Mouse (Mus musculus): ENCODE results near the gene Gm28230. TPM values are rescaled to one million over a fixed set of nuclear protein-coding genes. Genes with fewer than 3 reads are reported as not detected.

Gene Gm28230
- polyA plus RNA-seq (2015; fragmentation: Nextera tagmentation; extraction: Ambion mirVana): not detected in 2 replicates

DNA sequence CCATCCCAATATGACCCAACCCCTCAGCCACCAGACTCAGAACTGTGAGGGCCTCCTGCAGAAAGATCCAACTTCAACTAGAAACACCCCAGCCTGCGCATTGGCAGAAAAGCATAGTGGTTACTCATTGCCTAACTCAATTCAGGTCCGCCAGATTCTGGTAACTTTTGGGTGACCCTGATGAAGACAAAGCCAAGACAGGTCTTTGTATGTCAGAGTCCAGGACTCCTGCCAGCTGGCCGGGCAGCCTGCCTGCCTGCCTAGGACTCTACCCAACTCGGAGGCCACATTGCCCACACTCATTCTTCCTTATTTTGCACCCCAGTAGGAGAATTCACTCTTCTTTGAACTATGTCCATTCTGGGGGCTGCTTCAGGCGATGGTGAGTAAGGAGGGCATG, at the start of gene Gm28230:
Gene Gm28230, plus strand, starts transcription at position 178 of the 400 bp plus-strand sequence.

DNA sequence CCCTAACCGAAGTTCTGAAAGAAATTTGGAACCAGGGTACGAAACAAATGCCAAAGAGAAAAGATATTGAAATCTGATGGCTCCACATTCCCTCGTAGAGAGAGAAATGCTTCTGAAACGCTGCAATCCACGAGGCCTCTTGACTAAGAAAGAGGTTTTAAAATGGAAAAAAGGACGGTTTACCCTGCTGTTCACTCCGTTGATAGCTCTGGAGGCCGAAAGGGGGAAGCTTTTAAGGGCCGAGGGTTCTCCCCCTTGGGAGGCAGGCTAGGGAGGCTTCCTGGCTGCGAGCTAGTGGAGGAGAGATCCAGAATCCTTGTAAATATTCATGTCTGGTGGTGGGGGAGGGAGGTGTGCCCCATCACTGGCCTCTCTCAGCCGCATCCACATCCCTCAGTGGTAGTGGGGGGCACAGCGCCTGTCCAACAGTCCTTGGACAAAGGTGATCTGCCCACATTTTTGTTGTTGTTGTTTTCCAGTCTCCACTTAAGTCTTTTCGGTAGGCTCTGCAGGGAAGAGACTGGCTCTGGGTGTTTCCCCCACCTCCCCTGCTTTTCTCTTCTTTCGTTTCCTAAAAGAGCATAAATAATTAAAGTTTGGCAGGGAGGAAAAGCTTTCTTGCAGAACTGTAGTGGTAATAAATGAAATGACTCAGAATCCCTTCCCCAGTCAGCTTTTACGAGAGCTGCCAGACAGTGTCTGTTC, 47.5 kb upstream of the Gm28230 start, which contains the start of gene Hoxd11:
Gene Hoxd11, plus strand, starts transcription at position 667 of the 705 bp plus-strand sequence.

DNA sequence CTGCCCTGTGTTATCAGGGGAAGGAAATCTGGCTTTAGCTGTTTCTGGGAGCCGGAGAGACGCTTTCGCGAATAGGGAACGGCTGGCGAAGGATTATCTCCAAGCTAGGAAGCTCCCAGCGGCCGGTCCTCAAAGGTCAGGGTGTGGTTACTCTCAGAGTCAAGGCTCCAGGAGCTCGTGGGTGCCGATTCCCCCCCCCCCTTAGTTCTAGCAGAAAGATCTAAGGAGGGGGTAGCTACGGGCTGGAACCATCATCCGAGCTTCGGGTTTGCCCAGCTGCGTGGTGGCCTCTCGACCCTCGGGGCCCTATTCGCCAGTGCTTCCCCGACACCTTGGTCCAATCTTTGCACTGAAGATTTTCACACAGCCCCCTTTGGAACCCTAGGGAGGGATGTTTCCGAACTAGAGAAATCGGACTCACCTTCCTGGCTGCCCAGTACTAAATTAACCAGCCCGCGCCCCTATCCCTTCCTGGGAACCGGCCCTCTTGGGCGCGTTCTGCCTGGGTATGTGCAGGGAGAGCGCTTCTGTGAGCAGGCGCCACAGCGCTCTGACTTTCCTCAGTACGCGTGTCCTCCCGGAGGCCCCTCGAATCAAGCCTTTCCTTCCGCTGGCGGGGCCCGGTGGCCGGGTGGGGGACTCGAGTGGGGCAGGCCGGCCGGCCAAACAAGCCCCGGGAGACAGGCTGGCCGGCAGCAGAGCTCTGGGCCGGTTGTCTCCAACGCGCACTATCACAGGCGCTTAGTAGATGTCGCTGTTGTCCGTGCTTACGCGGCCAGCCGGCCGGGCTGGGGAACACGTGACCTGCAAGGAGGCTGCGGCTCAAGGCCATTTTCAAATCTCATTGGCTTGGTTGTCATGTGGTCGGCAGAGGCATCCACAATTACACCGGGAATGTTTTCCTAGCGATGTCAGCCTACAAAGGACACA, 35.2 kb upstream of the Gm28230 start, which contains the start of gene Hoxd10:
Gene Hoxd10, plus strand, starts transcription at position 903 of the 930 bp plus-strand sequence.

DNA sequence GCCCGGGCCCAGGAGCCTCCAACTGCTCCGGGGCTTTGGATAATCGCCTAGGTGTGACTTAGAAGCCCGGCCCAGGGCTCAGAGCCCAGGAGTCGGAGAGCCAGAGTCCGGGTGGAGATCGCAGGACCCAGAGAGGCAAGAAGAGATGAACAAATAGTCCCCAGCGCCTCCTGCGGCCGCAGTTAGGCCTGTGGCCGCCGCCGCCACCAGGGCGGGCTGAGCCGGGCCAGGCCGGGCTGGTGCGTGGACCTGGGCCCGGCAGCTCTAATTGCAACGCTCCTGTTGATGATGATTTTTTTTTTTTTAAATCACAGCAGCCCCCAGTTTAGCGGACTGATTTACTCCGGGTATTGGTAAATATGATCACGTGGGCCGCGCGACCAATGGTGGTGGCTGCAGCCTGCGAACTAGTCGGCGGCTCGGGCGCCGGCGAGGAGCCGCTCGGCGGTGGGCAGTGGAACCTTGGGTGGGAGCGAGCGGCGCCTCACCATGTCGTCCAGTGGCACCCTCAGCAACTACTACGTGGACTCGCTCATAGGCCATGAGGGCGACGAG, 28.9 kb upstream of the Gm28230 start, which contains the start of gene Hoxd9:
Gene Hoxd9, plus strand, starts transcription at position 161 of the 555 bp plus-strand sequence.

DNA sequence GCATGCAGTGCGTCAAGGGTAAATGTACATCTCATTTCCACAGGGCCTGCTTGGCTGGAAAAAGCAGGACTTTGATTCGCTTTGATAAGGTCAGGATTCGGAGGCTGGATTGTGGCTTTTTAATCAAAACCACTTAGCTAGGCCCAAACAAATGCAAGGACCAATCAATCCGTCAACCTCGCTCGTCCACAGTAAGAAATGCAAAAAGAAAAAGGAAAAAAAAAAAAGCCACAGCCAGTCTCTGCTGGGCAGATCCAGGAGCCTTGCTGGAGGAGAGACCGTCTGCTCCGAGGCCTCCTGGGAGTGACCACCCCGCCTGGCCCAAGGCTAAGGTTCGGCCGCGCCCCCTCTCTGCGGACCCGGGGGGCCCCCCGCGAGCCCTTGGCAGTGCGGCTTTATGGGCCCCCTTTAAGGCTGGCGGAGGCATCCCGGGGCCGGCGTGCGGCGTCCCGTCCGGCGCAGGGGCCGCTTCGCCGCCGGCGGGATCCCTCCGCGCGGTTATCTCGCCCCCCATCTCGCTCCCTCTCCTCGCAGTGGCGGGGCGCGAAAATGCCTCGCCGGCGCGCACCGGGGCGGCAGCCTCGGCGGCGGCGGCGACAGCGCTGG, 22.0 kb upstream of the Gm28230 start, which contains the start of gene Hoxd8:
Gene Hoxd8, plus strand, starts transcription at position 223 of the 606 bp plus-strand sequence.

DNA sequence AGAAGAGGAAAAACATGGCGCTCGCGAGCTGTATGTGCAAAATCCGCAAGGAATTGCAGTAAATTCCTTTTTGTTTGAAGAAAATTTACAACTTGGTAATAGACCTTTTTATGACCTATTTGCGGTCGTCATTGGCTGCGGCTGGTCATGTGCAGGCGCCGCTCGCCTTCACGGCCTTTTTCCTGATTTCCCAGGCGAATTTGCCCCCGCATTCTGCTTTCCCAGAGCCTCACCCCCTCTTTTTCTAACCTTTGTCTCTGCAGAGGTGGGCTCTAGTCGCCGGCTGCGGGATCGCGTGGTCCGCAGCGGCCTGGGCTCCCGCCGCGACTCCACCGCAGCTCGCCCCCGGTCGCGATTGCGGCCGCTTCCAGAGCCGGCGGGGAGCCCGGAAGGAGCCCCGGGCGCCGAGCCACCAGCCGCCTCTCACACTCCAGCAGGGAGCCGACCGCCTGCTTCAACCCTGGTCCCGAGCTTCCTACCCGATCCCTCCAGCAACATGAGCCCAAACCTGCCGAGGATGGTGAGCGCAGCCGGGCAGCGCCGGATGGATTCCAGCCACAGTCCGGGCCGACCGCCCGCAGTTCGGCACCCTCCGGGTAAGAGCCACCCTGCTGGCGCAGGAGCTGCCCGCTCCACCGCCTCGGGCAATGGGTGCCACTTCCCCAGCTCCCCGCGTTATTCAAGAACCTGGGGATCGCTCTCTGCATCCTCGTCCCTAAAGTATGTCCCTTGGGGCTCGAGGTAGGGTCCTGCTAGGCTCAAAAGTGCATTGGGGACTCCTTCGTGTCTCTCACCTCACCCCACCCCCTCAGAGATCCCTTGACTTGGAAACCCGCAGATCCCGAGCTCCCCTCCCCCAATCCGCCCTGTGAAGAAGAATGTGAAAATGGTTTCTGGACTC, 14.6 kb upstream of the Gm28230 start, which contains the start of the genes Hoxd3 and Hoxd4:
Gene Hoxd3, plus strand, starts transcription at position 207 of the 901 bp plus-strand sequence.
Gene Hoxd4, plus strand, starts transcription at position 209 of the 901 bp plus-strand sequence.

DNA sequence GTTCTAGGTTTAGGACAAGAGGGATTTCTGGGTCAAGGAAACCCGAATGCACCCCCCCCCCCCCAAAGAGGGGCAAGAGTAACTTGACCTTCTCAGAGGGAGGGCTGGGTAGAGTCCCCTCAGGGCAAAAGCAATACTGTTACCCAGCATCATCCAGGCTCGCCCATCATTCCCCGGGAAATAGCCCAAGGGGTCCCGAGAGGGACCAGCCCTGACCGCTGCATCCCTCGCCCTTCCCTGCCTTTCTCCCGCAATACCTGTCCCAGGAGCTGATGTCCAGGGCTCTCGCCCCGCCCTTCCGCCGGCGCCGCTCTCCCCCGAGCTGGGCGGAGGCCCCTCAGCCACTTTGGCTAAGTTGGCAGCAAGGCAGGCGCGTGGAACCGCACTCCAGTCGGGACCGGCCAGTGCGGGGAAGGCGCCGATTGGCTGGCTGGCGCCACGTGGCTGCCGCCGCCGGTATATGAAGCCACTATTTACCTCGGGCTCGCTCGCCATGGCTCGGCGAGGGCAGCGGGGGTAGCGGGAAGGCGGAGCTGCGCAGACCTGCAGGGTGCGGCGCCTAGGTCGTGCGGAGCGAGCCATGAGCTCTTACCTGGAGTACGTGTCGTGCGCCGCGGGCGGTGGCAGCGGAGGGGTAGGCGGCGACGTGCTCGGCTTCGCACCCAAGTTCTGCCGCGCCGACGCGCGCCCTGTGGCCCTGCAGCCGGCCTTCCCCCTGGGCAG, 36.2 kb downstream of the Gm28230 start, which contains the start of gene Hoxd1:
Gene Hoxd1, plus strand, starts transcription at position 459 of the 723 bp plus-strand sequence.

MicroRNAs within 50 kb of the gene (microRNA counts, 519-probe panel; counts per million panel counts)
- 3,952 counts per million, percentile 71 among the panel's probes with 10 or more counts for microRNA mmu-miR-10b

Small RNA genes lying within 50 kb of the gene (microRNA-seq; reads per million reads assigned to microRNA genes)
- gene Gm44463: not detected
- gene Mir10b: 16,560 reads per million, percentile 96 among the genes with 10 or more reads in this experiment

Other genes with a start within 250 kb of the Gm28230 start
- gene Lnpk, start 147.3 kb upstream of the Gm28230 start, polyA plus RNA-seq (2015; fragmentation: Nextera tagmentation; extraction: Ambion mirVana): 10.1 and 16.9 TPM in 2 replicates
- gene Evx2, start 67.2 kb upstream of the Gm28230 start, polyA plus RNA-seq (2015; fragmentation: Nextera tagmentation; extraction: Ambion mirVana): 0.06 and 0.11 TPM in 2 replicates
- gene Hoxd13, start 58.4 kb upstream of the Gm28230 start, polyA plus RNA-seq (2015; fragmentation: Nextera tagmentation; extraction: Ambion mirVana): 6.6 and 8.8 TPM in 2 replicates
- gene Hoxd12, start 51.7 kb upstream of the Gm28230 start, polyA plus RNA-seq (2015; fragmentation: Nextera tagmentation; extraction: Ambion mirVana): 2.4 and 2.5 TPM in 2 replicates
- 3.0 and 3.9 TPM in 2 replicates for gene Hoxd11, start 47.2 kb upstream of the Gm28230 start, polyA plus RNA-seq (2015; fragmentation: Nextera tagmentation; extraction: Ambion mirVana)
- gene Hoxd10, start 34.8 kb upstream of the Gm28230 start, polyA plus RNA-seq (2015; fragmentation: Nextera tagmentation; extraction: Ambion mirVana): 3.5 and 4.0 TPM in 2 replicates
- 4.0 and 4.5 TPM in 2 replicates for gene Hoxd9, start 29.0 kb upstream of the Gm28230 start, polyA plus RNA-seq (2015; fragmentation: Nextera tagmentation; extraction: Ambion mirVana)
- gene Hoxd8, start 22.1 kb upstream of the Gm28230 start, polyA plus RNA-seq (2015; fragmentation: Nextera tagmentation; extraction: Ambion mirVana): 6.1 and 8.2 TPM in 2 replicates
- 0.22 and 0.29 TPM in 2 replicates for gene Hoxd3, start 14.8 kb upstream of the Gm28230 start, polyA plus RNA-seq (2015; fragmentation: Nextera tagmentation; extraction: Ambion mirVana)
- 0.67 and 0.82 TPM in 2 replicates for gene Hoxd4, start 14.8 kb upstream of the Gm28230 start, polyA plus RNA-seq (2015; fragmentation: Nextera tagmentation; extraction: Ambion mirVana)
- not detected in 2 replicates for gene Hoxd1, start 36.3 kb downstream of the Gm28230 start, polyA plus RNA-seq (2015; fragmentation: Nextera tagmentation; extraction: Ambion mirVana)
- 78.2 and 79.1 TPM in 2 replicates for gene Mtx2, start 99.1 kb downstream of the Gm28230 start, polyA plus RNA-seq (2015; fragmentation: Nextera tagmentation; extraction: Ambion mirVana)

Measured in urinary bladder, postnatal 0 days (tissue).